Mouse (Mus musculus) neural tube, embryonic 15.5 days (tissue): ENCODE measurements at regions not wholly inside any gene's neighbourhood (a gene's known extent, or its start where the extent isn't known, plus 50 kb on each side); places are given as distances from the start of the nearest gene placed in this dataset.

Experiments used
- ATAC-seq: fragments of 200-750 bp; cut with Nextera tagmentation; 2 replicates; pipeline ENCODE4 v1.8.0; 2017; ENCODE audit warnings: mild to moderate bottlenecking, moderate TSS enrichment, moderate library complexity; ENCODE audit not compliant: low FRiP score
- H3K27ac ChIP-seq: fragments of 300-500 bp; sonication (generic); replicated peaks from 2 replicates; pipeline ENCODE4 v1.5.1; 2015; ENCODE audit warnings: mild to moderate bottlenecking, inconsistent platforms
- H3K27me3 ChIP-seq: fragments of 300-500 bp; sonication (generic); replicated peaks from 2 replicates; pipeline ENCODE4 v1.6.1; 2015; ENCODE audit warnings: inconsistent platforms
- H3K36me3 ChIP-seq: fragments of 300-500 bp; sonication (generic); 2 replicates; pipeline ENCODE4 v1.6.1; 2015; ENCODE audit warnings: inconsistent platforms
- H3K4me1 ChIP-seq: fragments of 300-500 bp; sonication (generic); 2 replicates; pipeline ENCODE4 v1.6.1; 2015; ENCODE audit warnings: inconsistent platforms
- H3K4me2 ChIP-seq: fragments of 300-500 bp; sonication (generic); 2 replicates; pipeline ENCODE4 v1.6.1; 2015; ENCODE audit warnings: inconsistent platforms, mild to moderate bottlenecking, moderate library complexity
- H3K4me3 ChIP-seq: fragments of 300-500 bp; sonication (generic); replicated peaks from 2 replicates; pipeline ENCODE4 v1.5.1; 2015; ENCODE audit warnings: mild to moderate bottlenecking, inconsistent platforms
- H3K9ac ChIP-seq: fragments of 300-500 bp; sonication (generic); replicated peaks from 2 replicates; pipeline ENCODE4 v1.6.1; 2015; ENCODE audit warnings: mild to moderate bottlenecking, inconsistent platforms
- H3K9me3 ChIP-seq: fragments of 300-500 bp; sonication (generic); replicated peaks from 2 replicates; pipeline ENCODE4 v1.6.1; 2016; ENCODE audit warnings: inconsistent platforms
- WGBS: fragments of 180-500 bp; shearing (Covaris S2); methylation state at CpG from one replicate; pipeline ENCODE4 v1.1.7; 2015; ENCODE audit warnings: mixed read lengths; 5-methylcytosine and 5-hydroxymethylcytosine counted together

DNA sequence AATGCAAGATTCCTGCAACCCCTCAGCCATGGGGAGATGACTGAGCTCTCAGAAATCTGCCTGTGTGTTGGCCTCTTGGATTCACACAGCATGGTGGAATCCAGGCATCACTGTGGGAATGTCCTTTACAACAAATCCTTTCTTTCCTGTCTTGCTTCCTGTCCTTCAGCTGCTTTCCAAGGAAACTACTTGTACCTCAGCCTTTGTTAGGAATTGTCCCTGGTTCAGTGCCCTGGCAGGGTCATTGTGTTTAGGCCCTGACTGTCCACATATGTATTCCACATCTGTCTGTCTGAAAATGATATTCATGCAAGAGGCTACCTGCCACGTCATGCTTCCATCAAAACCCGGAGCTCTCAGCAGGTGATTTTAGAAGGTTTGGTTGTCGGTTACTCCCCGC lies 129.9 kb downstream of the Lrrc30 start:
- H3K27ac ChIP-seq, result no peak overlapping the region
- no peaks in the 10 kb centered on the region for H3K36me3 ChIP-seq
- H3K9ac ChIP-seq, result no peak overlapping the region
- no peaks in the 10 kb centered on the region for H3K27me3 ChIP-seq
- 87% methylated on average over 4 of the region's 4 CpGs for WGBS
- no peak overlapping the region for H3K4me3 ChIP-seq
- no peaks in the 10 kb centered on the region for H3K9me3 ChIP-seq
- ATAC-seq, result no peak
- H3K4me1 ChIP-seq, result peaks cover 11% of the 10 kb centered on the region
- H3K4me2 ChIP-seq, result no peak overlapping the region

DNA sequence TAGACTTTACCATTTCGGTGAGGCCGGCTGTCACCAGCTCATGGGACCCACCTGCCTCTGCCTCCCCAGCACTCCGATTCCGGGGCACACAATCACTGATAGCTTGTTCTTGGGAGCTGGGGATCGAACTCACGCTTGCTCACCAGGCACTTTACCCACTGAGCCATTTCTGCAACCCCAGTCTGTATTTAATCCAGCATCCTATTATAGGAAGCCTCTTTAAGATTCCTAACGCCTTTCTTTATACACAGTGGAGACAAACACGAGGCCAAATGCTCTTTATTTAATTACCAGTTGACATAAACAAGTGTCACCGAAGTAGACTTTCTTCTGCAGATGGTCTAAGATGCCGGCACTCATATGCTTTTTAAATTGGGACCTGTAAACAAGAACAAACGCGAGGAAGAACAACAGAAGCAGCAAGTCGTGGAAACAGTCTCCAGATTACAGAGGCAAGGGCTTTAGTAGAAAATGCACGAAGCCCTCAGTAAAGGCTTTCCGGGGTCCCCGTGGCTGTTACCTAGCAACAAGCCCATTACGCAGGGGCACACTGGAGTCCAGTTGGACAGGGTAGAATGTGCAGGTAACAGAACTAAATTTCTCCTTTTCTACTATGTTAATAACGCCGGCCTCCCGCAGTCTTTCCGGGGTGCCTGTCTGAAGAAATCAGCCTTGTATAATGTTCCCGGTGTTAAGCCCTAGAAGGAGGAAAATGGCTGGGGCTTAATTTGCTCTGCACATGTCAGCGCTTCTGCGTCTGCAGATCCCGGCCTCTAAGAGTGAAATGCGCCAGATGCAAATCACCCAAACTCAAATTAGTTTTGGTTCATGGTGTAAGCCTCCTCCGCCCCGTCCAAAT lies 132.5 kb downstream of the Lrrc30 start:
- no peaks in the 10 kb centered on the region for H3K9me3 ChIP-seq
- H3K4me1 ChIP-seq, result peaks cover 16% of the 10 kb centered on the region
- no peak overlapping the region; the same call in 1 of the 2 replicates for H3K4me3 ChIP-seq
- peak overlapping the region; percentile 62 for H3K27ac ChIP-seq
- no peak overlapping the region for H3K9ac ChIP-seq
- WGBS, result 36% methylated on average over 28 of the region's 28 CpGs
- ATAC-seq, result peak; percentile 84
- no peaks in the 10 kb centered on the region for H3K27me3 ChIP-seq
- no peaks in the 10 kb centered on the region for H3K36me3 ChIP-seq
- peak overlapping the region; percentile 48 for H3K4me2 ChIP-seq

DNA sequence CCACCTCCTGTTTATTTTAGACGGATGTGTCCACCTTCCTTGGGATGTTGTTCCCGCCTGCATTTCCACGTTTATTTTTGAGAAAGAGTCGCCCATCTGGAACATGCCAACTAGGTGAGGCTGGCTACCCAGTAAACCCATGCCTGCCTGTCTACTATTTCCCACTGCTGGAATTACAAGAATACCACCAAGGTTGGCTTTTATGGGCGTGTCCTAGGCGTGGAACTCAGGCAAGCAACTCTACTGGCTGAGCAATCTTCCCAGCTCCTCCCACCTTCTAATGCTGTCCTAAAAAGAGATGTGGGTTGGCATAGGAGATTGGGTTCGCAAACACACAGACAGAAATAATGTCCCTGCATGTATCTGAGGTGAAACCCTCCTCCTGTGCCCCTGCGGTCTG lies 135.1 kb downstream of the Lrrc30 start:
- 84% methylated on average over 8 of the region's 8 CpGs for WGBS
- Histone ChIP-seq H3K4me1 (peaks cover 16% of the 10 kb centered on the region), H3K36me3 (no peaks in the 10 kb centered on the region)

GRCm38 (mm10) chr17:67480463-67480862 lies 126.2 kb upstream of the Ptprm start:
- Histone ChIP-seq H3K27ac (no peak overlapping the region), H3K9ac (no peak overlapping the region), H3K4me1 (no peaks in the 10 kb centered on the region), H3K4me2 (no peak overlapping the region), H3K9me3 (no peaks in the 10 kb centered on the region), H3K36me3 (no peaks in the 10 kb centered on the region), H3K27me3 (no peaks in the 10 kb centered on the region), H3K4me3 (no peak overlapping the region)
- no peak for ATAC-seq
- 85% methylated on average over 5 of the region's 5 CpGs for WGBS

More for the DNA sequence above, 135.1 kb downstream of the Lrrc30 start:
- no peak overlapping the region for H3K9ac ChIP-seq
- no peaks in the 10 kb centered on the region for H3K27me3 ChIP-seq
- H3K4me3 ChIP-seq, result no peak overlapping the region
- ATAC-seq, result no peak
- no peak overlapping the region for H3K27ac ChIP-seq
- H3K4me2 ChIP-seq, result no peak overlapping the region
- H3K9me3 ChIP-seq, result no peaks in the 10 kb centered on the region

DNA sequence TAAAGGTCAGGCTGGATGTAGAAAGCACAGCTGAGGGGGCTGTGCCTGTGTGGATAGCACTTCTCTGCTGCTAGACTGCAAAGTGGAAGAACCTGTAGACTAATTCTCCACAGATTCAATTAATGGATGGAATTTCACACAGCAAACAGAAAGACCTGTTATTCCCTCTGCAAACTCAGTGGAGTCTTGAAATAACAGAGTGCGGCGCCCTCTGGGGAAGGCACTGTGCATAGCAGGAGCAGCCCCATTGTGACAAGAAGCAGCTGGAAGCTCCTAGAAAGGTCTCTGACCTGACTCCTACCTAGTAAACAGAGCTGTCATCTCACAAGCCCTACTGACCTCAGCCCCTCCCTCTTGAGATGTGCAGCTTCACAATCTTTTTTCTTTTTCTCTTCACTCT lies 118.9 kb upstream of the Ptprm start:
- no peaks in the 10 kb centered on the region for H3K4me1 ChIP-seq
- no peak for ATAC-seq
- H3K9ac ChIP-seq, result no peak overlapping the region
- 38% methylated on average over 2 of the region's 2 CpGs for WGBS
- no peak overlapping the region for H3K4me3 ChIP-seq
- H3K4me2 ChIP-seq, result no peak overlapping the region
- no peak overlapping the region for H3K27ac ChIP-seq
- no peaks in the 10 kb centered on the region for H3K27me3 ChIP-seq
- no peaks in the 10 kb centered on the region for H3K9me3 ChIP-seq
- H3K36me3 ChIP-seq, result no peaks in the 10 kb centered on the region

DNA sequence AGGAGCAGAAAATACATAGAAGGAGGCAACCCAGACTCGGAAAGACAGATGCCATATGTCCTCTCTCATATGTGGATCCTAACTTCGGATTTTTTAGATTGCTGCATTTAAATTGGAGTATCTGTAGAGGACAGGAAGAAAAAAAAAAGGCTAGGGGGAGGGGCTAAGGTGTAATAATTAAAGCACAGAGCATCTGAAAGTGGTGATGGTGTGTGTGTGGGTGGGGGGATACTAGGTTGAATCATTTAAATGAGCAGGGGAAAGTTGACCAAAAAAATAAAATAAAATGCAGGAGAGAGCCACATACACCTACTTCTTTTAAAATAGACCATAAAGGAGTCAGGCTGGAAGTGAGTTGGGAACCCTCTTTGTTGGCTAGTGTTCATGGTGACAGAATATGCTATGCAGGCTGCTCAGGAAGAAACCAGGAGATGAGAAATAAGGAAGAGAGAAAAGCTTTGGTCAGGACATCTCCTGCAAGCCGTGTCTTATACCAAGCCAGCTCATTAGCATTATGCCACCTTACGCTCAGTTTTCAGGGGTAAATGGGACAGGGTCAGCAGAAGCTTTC lies 104.7 kb upstream of the Ptprm start:
- no peak overlapping the region for H3K4me2 ChIP-seq
- no peak overlapping the region for H3K9ac ChIP-seq
- no peaks in the 10 kb centered on the region for H3K27me3 ChIP-seq
- H3K4me3 ChIP-seq, result no peak overlapping the region
- H3K36me3 ChIP-seq, result no peaks in the 10 kb centered on the region
- ATAC-seq, result no peak
- H3K4me1 ChIP-seq, result no peaks in the 10 kb centered on the region
- no peaks in the 10 kb centered on the region for H3K9me3 ChIP-seq
- H3K27ac ChIP-seq, result no peak overlapping the region
- WGBS, result 87% methylated on average over 4 of the region's 4 CpGs

DNA sequence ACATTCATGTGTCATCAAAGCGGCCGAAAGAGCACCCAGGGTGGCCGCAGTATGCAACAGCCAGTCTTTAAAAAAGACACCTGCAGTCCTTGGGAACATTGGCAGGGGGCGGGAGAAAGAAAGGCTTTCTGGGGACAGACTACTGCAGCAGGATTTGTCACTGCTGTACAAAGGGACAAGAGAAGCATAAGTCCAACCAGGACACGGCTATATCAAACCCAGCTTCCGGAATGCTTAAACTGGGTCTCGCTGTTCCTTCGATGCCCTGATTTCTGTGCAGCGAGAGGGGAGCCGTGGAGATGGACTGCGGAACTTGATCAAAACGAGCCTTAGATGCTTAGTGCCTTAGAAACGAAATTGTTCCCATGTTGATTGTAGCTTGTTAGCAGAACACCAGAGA lies 97.7 kb upstream of the Ptprm start:
- no peak for ATAC-seq
- 73% methylated on average over 13 of the region's 13 CpGs for WGBS

DNA sequence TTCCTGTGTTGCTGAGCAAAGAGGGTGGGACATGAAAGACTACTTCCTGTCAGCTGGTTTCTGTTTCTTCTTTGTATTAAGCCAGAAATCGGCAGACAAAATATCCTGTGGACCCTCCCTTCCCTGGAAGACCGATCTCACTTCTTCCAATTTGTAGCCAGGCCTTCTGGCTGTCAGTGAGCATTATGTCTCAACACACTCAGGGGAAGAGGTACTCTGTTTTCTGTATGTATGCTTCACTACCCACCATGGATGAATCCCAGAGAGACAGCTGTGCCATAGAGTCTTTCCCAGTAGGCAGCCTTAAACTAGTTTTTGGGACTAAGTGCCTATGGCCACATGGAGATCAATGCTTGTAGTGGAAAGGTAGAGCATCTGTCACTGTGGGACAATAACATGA lies 96.8 kb upstream of the Ptprm start:
- Histone ChIP-seq H3K9ac (no peak overlapping the region), H3K36me3 (no peaks in the 10 kb centered on the region), H3K27me3 (no peaks in the 10 kb centered on the region), H3K4me3 (no peak overlapping the region), H3K27ac (no peak overlapping the region), H3K4me2 (no peak overlapping the region), H3K9me3 (no peaks in the 10 kb centered on the region), H3K4me1 (no peaks in the 10 kb centered on the region; the same call in 1 of the 2 replicates)
- 82% methylated on average over 2 of the region's 2 CpGs for WGBS
- no peak for ATAC-seq

More for the DNA sequence above, 97.7 kb upstream of the Ptprm start:
- no peaks in the 10 kb centered on the region for H3K9me3 ChIP-seq
- H3K27ac ChIP-seq, result no peak overlapping the region
- H3K36me3 ChIP-seq, result no peaks in the 10 kb centered on the region
- no peaks in the 10 kb centered on the region for H3K27me3 ChIP-seq
- no peak overlapping the region for H3K4me3 ChIP-seq
- H3K4me1 ChIP-seq, result no peaks in the 10 kb centered on the region; the same call in 1 of the 2 replicates
- H3K4me2 ChIP-seq, result no peak overlapping the region
- H3K9ac ChIP-seq, result no peak overlapping the region

DNA sequence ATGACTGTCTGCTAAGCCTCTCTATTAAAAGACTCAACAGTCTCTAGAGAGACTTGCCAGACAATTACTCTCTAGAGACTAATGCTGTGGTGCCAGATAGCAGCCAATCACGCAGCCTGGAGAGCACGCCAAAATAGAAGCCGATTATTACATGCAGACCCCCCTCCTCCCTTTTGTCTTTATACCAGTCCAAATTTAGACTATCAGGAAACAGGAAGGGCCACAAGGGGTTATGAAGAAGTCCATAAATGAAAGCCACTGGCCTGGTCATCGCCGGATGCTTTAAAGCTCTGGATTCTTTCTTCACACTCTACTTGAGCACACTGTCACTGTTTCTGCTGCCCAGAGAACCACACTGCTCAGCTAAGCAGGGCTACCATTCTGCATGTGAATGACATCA lies 95.8 kb upstream of the Ptprm start:
- ATAC-seq, result no peak
- Histone ChIP-seq H3K27me3 (no peaks in the 10 kb centered on the region), H3K36me3 (no peaks in the 10 kb centered on the region), H3K9ac (no peak overlapping the region), H3K9me3 (no peaks in the 10 kb centered on the region), H3K4me2 (no peak overlapping the region), H3K4me3 (no peak overlapping the region), H3K27ac (no peak overlapping the region), H3K4me1 (no peaks in the 10 kb centered on the region; the same call in 1 of the 2 replicates)
- 70% methylated on average over 5 of the region's 5 CpGs for WGBS

DNA sequence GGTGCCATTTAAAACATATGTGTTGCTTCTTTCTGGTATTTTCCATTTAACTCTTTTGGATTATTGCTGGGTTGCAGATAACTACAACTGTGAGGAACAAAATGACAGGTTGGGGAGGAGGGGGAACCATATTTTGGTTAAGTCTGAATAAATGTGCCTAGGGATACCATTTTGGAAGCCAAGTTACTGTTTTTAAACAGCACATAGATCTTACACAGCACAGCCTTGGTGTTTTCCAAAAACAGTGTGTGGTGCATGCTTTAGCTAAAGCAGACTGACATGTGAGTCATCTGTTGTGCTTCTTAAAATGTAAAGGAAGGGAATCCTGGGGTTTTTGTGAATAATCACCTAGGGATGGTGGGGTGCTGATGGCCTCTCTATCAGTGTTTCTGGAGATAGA lies 91.7 kb upstream of the Ptprm start:
- no peak for ATAC-seq
- Histone ChIP-seq H3K4me2 (no peak overlapping the region), H3K9me3 (0 out of 2 replicates have a peak, but pooled peaks cover 7% of the 10 kb centered on the region), H3K27me3 (no peaks in the 10 kb centered on the region), H3K9ac (no peak overlapping the region), H3K4me3 (no peak overlapping the region), H3K4me1 (no peaks in the 10 kb centered on the region), H3K27ac (no peak overlapping the region), H3K36me3 (no peaks in the 10 kb centered on the region)

GRCm38 (mm10) chr17:67440961-67441360 lies 86.7 kb upstream of the Ptprm start:
- no peak for ATAC-seq
- Histone ChIP-seq H3K4me2 (no peak overlapping the region), H3K4me3 (no peak overlapping the region), H3K27me3 (no peaks in the 10 kb centered on the region), H3K4me1 (no peaks in the 10 kb centered on the region), H3K9ac (no peak overlapping the region), H3K9me3 (0 out of 2 replicates have a peak, but pooled peaks cover 7% of the 10 kb centered on the region), H3K27ac (no peak overlapping the region), H3K36me3 (no peaks in the 10 kb centered on the region)
- WGBS, result 26% methylated on average over 2 of the region's 2 CpGs

DNA sequence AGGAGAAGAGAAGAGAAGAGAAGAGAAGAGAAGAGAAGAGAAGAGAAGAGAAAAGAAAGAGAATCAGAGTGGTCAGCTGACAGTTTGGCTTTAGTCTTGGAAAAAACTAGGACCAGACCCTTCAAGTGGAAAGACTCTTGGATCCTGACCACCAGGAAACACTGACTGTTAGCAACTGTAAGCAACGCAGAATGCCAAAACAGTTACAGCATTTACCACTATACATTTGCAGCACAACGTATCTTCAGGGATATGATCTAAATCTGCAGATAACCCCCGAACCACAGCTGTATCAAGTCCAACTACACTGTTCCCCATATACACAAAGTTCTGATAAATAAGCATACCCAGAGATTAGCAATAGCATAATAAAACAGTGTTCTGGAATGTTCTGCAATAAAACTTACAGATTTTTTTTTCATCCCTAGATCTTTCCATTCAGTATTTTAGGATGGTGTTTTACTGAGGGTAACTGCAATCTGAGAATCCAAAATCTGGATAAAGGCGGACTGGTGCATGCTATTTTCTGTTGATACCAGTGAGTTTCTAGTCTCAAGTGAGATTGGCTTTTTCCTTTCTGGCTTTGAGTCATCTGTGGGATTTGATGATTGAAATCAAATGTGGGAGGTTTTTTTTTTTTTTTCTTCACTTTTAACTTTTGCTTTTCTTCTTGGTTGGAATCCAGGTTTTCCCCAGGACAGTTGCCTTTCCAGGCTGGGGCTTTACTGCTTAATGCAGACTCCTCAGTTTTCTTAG lies 65.9 kb upstream of the Ptprm start:
- no peaks in the 10 kb centered on the region for H3K27me3 ChIP-seq
- ATAC-seq, result no peak
- WGBS, result 88% methylated on average over 4 of the region's 4 CpGs
- H3K9me3 ChIP-seq, result no peaks in the 10 kb centered on the region
- no peaks in the 10 kb centered on the region for H3K36me3 ChIP-seq
- H3K9ac ChIP-seq, result no peak overlapping the region
- no peak overlapping the region for H3K4me2 ChIP-seq
- H3K4me3 ChIP-seq, result no peak overlapping the region
- H3K4me1 ChIP-seq, result no peaks in the 10 kb centered on the region
- no peak overlapping the region for H3K27ac ChIP-seq
